In genomic region chr6:25389841-25390240, GRCm38 (mm10) we compare ENCODE assay signal across 21 mouse cellular contexts.
A peak's percentile ranks its signal among the peaks of the same experiment; 100 is the strongest.
DNase-seq lines count a peak whose midpoint lies in the region; TF ChIP-seq lines count a peak whose summit lies in the region.
"Had no signal": no experiment of that assay in that cellular context is flagged by ENCODE, and none has a peak within 500 bp of the region (broad histone marks: within the 10 kb centered on the region; RNA-seq: fewer than 3 reads in every experiment).

No protein-coding gene starts in this region.

- DNase-seq in Muller cell, postnatal 12 days (ENCODE audit: inconsistent ontology term), result peak; percentile 58
- DNase-seq in brain, embryonic 14.5 days (ENCODE audit: low read depth), result peak; percentile 5
- DNase-seq in retina, postnatal 1 day, result peak; percentile 85
- no peak for DNase-seq in midbrain, embryonic 10.5 days (ENCODE audit: low spot score)
- no peak for DNase-seq in B cell, adult 2 months
- DNase-seq: adrenal gland, adult 2 months; adrenal gland, postnatal 10 days; adrenal gland, postnatal 25 days; cerebellum, adult 11-12 months; cerebellum, adult 2 months; cerebellum, adult 9-10 months; cerebellum, postnatal 10 days; cerebellum, postnatal 25 days; embryo, embryonic 11 days had no signal

- H3K36me3 ChIP-seq in midbrain, embryonic 10.5 days, result no peaks in the 10 kb centered on the region
- H3K36me3 ChIP-seq: embryonic facial prominence, embryonic 12.5 days; embryonic facial prominence, embryonic 15.5 days; forebrain, embryonic 10.5 days; forebrain, embryonic 12.5 days; G1E had no signal

- H3K4me3 ChIP-seq in midbrain, embryonic 10.5 days, result no peak overlapping the region
- H3K4me3 ChIP-seq: embryonic facial prominence, embryonic 12.5 days; embryonic facial prominence, embryonic 15.5 days; erythroblast, embryonic 14.5 days; forebrain, embryonic 10.5 days; forebrain, embryonic 12.5 days had no signal

- H3K27me3 ChIP-seq in midbrain, embryonic 10.5 days (ENCODE audit: low read depth, poor library complexity, severe bottlenecking), result no peaks in the 10 kb centered on the region
- H3K27me3 ChIP-seq: CH12.LX; embryonic facial prominence, embryonic 12.5 days; embryonic facial prominence, embryonic 15.5 days; forebrain, embryonic 12.5 days had no signal

- WGBS in midbrain, embryonic 10.5 days, result 83% methylated on average over 4 of the region's 4 CpGs

- no peaks in the 10 kb centered on the region for H3K9me3 ChIP-seq in midbrain, embryonic 10.5 days (replicated peaks)
- H3K9me3 ChIP-seq: embryonic facial prominence, embryonic 12.5 days; embryonic facial prominence, embryonic 15.5 days; forebrain, embryonic 10.5 days; forebrain, embryonic 12.5 days; G1E had no signal

- no peak for TF ChIP-seq CTCF in brain, embryonic 14.5 days (IDR thresholded peaks at IDR 0.05; ENCODE audit: borderline replicate concordance, extremely low read depth, insufficient read depth, insufficient read length)

- H3K27ac ChIP-seq in midbrain, embryonic 10.5 days (replicated peaks), result no peak overlapping the region
- H3K27ac ChIP-seq: embryonic facial prominence, embryonic 12.5 days; embryonic facial prominence, embryonic 15.5 days; forebrain, embryonic 10.5 days; forebrain, embryonic 12.5 days had no signal

- H3K4me1 ChIP-seq in midbrain, embryonic 10.5 days, result no peaks in the 10 kb centered on the region
- H3K4me1 ChIP-seq: embryonic facial prominence, embryonic 12.5 days; embryonic facial prominence, embryonic 15.5 days; forebrain, embryonic 10.5 days; forebrain, embryonic 12.5 days had no signal

- no peak for TF ChIP-seq POLR2A in brain, embryonic 14.5 days (IDR thresholded peaks at IDR 0.05; ENCODE audit: borderline replicate concordance, extremely low read depth, insufficient read depth, insufficient read length, poor library complexity, severe bottlenecking)

Comparison
In these comparisons a context has a peak if more than half of its experiments do, and no peak if none do; other contexts are left out.
1. DNase-seq: peak in Muller cell, postnatal 12 days (single experiment), brain, embryonic 14.5 days (single experiment) and retina, postnatal 1 day (single experiment); none in midbrain, embryonic 10.5 days (single experiment) and B cell, adult 2 months (0 of 2).